Mouse (Mus musculus): Measurements from ENCODE around the gene Nol10. TPM values are rescaled to one million over a fixed set of nuclear protein-coding genes. Genes with fewer than 3 reads are reported as not detected.

Nol10 gene
- total and polyA plus RNA-seq, 3 experiments = 21.6 to 128 (median 44.2) TPM

DNA sequence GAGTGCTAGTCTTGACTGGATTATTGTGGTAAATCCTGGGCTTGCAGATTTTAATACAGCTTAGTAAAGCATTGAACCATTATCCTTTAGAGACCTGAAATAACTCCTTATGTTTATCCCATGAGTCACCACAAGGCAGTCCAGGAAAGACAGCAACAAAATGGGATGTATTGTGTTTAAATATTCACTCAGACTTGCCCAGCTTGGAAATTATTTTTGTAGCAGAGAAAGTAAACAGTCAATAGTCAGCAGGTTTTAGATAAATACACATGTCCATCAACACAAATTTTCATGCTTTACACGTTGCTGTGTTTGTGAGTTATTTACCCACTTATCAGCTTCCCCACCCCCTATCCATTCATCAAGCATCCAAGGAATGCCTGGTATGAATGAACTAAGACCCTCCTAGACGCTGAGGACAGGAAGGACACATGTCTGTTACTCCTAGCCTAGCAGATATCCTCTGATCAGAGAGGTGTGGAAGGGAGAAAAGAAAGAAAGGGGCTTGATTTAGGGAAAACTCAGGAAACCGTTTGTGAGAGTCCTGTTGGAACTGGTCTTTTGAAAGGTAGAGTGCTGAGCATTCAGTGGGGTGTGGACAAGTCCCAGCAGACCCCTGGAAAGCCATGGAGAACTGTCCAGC lies 72.0 kb downstream of the Nol10 start:
- DNase-seq (ENCODE audit: low read depth, low spot score) = no peak
- Histone ChIP-seq H3K36me3 (ENCODE audit: control insufficient read depth in 1 of 2, insufficient read depth in 2 of 2, low read length in 2 of 2) (peaks cover 0 to 7% of the 10 kb centered on the region in 2 experiments; a peak in 2 of 4 replicates), H3K27ac (ENCODE audit: control insufficient read depth, low read depth, low read length) (no peak overlapping the region)

DNA sequence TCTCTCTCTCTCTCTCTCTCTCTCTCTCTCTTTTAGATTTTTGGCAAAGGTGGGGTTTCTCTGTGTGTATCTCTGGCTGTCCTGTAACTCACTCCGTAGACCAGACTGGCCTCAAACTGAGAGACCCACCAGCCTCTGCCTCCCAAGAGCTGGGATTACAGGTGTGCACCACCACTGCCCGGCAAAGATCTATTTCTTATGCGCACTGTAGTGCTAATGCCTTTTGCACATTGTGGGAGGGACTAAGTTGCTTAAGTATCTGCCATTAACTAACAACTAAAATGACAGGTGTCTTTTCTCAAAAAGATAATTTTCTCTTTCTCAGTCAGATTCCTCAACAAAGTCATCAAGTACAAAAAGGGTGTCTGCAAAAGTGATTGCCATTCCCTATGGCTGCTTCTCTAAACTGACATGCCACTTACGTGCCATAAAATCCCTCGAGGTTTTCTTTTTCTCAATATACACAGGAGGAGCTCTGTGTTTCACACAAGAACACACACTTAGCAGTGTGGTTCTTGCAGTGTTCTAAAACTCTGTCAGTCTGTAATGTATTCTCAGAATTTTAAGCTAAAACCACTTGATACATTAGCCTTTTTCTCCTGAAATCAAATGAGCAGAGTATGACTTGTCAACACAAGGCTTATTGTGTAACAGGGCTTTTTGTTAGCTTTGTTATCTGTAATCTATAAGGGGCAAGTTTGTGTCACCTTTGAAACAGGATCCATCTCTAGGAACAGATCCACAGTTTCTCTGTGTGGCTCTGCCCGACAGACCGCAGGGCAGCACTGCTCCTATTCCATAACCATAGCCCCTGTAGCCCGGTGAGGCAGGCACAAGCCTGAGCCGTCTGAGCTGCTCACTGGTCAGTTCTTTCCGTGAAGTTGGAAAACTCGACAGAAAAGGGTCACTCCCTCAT lies 77.3 kb downstream of the Nol10 start:
- no peaks in the 10 kb centered on the region for H3K27me3 ChIP-seq (ENCODE audit: control insufficient read depth in 1 of 2, insufficient read depth in 2 of 2, low read length in 2 of 2)
- H3K79me2 ChIP-seq (ENCODE audit: control insufficient read depth, insufficient read depth, low read length, poor library complexity) = no peaks in the 10 kb centered on the region
- no peaks in the 10 kb centered on the region for H3K9me3 ChIP-seq (replicated peaks; ENCODE audit: insufficient read depth, low read length)
- TF ChIP-seq NELFE (IDR thresholded peaks at IDR 0.05; ENCODE audit: low read depth, low read length) (no peak), BHLHE40 (IDR thresholded peaks at IDR 0.05; ENCODE audit: borderline replicate concordance, low read depth, low read length) (no peak), ZMIZ1 (IDR thresholded peaks at IDR 0.05; ENCODE audit: low read depth, low read length) (no peak), E2F4 (IDR thresholded peaks at IDR 0.05; ENCODE audit: borderline replicate concordance, low read depth, low read length) (no peak), NRF1 (IDR thresholded peaks at IDR 0.05; ENCODE audit: insufficient read depth, low read depth, low read length, poor library complexity, severe bottlenecking) (no peak), JUND (IDR thresholded peaks at IDR 0.05; ENCODE audit: low read depth, low read length) (no peak), EP300 (IDR thresholded peaks at IDR 0.05; ENCODE audit: low read depth in 1 of 2, low read length in 2 of 2) (no peak), POLR2AphosphoS5 (IDR thresholded peaks at IDR 0.05; ENCODE audit: borderline replicate concordance, low read depth, low read length) (no peak), TBP (IDR thresholded peaks at IDR 0.05; ENCODE audit: low read depth, low read length) (no peak), USF1 (IDR thresholded peaks at IDR 0.05; ENCODE audit: low read depth, low read length) (no peak), TCF12 (IDR thresholded peaks at IDR 0.05; ENCODE audit: low read depth, low read length) (no peak), UBTF (IDR thresholded peaks at IDR 0.05; ENCODE audit: borderline replicate concordance, insufficient read depth, low read depth, low read length) (no peak), MAZ (IDR thresholded peaks at IDR 0.05; ENCODE audit: low read depth, low read length) (no peak)
- no peak for DNase-seq (ENCODE audit: low read depth, low spot score)
- no peaks in the 10 kb centered on the region for H3K4me1 ChIP-seq (ENCODE audit: control insufficient read depth in 1 of 2, insufficient read depth in 2 of 2, low read length in 2 of 2)
- peaks cover 0 to 5% of the 10 kb centered on the region in 2 experiments; a peak in 2 of 4 replicates for H3K36me3 ChIP-seq (ENCODE audit: control insufficient read depth in 1 of 2, insufficient read depth in 2 of 2, low read length in 2 of 2)
- no peak overlapping the region for H3K9ac ChIP-seq (ENCODE audit: control insufficient read depth, low read depth, low read length, poor library complexity, severe bottlenecking)
- no peak overlapping the region for H3K4me3 ChIP-seq (ENCODE audit: control insufficient read depth in 1 of 2, insufficient read depth in 1 of 2, low read depth in 2 of 2, low read length in 2 of 2)
- H3K27ac ChIP-seq (ENCODE audit: control insufficient read depth, low read depth, low read length) = no peak overlapping the region

More for the DNA sequence above, 72.0 kb downstream of the Nol10 start:
- H3K4me1 ChIP-seq (ENCODE audit: control insufficient read depth in 1 of 2, insufficient read depth in 2 of 2, low read length in 2 of 2) = no peaks in the 10 kb centered on the region
- TF ChIP-seq ZC3H11A (IDR thresholded peaks at IDR 0.05; ENCODE audit: low read depth, low read length) (no peak), JUND (IDR thresholded peaks at IDR 0.05; ENCODE audit: low read depth, low read length) (no peak), ETS1 (IDR thresholded peaks at IDR 0.05; ENCODE audit: low read depth, low read length) (no peak), RCOR1 (IDR thresholded peaks at IDR 0.05; ENCODE audit: low read depth, low read length) (no peak), HCFC1 (IDR thresholded peaks at IDR 0.05; ENCODE audit: low read depth, low read length) (no peak), TBP (IDR thresholded peaks at IDR 0.05; ENCODE audit: low read depth, low read length) (no peak), POLR2AphosphoS5 (IDR thresholded peaks at IDR 0.05; ENCODE audit: borderline replicate concordance, low read depth, low read length) (no peak), POLR2A (IDR thresholded peaks at IDR 0.05; ENCODE audit: control insufficient read depth in 1 of 2, insufficient read depth in 1 of 2, low read depth in 1 of 2, low read length in 2 of 2, poor library complexity in 1 of 2) (no peak), ELF1 (IDR thresholded peaks at IDR 0.05; ENCODE audit: low read depth, low read length) (no peak), MAX (IDR thresholded peaks at IDR 0.05; ENCODE audit: low read length) (no peak), SIN3A (IDR thresholded peaks at IDR 0.05; ENCODE audit: low read length) (no peak)
- no peak overlapping the region for H3K9ac ChIP-seq (ENCODE audit: control insufficient read depth, low read depth, low read length, poor library complexity, severe bottlenecking)
- no peak overlapping the region for H3K4me3 ChIP-seq (ENCODE audit: control insufficient read depth in 1 of 2, insufficient read depth in 1 of 2, low read depth in 2 of 2, low read length in 2 of 2)
- no peaks in the 10 kb centered on the region for H3K79me2 ChIP-seq (ENCODE audit: control insufficient read depth, insufficient read depth, low read length, poor library complexity)
- no peaks in the 10 kb centered on the region for H3K9me3 ChIP-seq (replicated peaks; ENCODE audit: insufficient read depth, low read length)
- no peaks in the 10 kb centered on the region for H3K27me3 ChIP-seq (ENCODE audit: control insufficient read depth in 1 of 2, insufficient read depth in 2 of 2, low read length in 2 of 2)

Data from MEL (cell line).